18 mouse cellular contexts compared by ENCODE assay signal in genomic region chr16:93671064-93671463, GRCm38 (mm10). TPM values are rescaled to one million over a fixed set of nuclear protein-coding genes. Genes with fewer than 3 reads are reported as not detected.
A peak's percentile ranks its signal among the peaks of the same experiment; 100 is the strongest.
DNase-seq lines count a peak whose midpoint lies in the region; ATAC-seq and TF ChIP-seq lines count a peak whose summit lies in the region.
"Had no signal": no experiment of that assay in that cellular context is flagged by ENCODE, and none has a peak within 500 bp of the region (broad histone marks: within the 10 kb centered on the region; RNA-seq: fewer than 3 reads in every experiment).

No protein-coding gene starts in this region.

- H3K9ac ChIP-seq in hindbrain, postnatal 0 days (replicated peaks; ENCODE audit: low read length), result no peak overlapping the region
- H3K9ac ChIP-seq in lung, postnatal 0 days (replicated peaks; ENCODE audit: low read depth), result no peak overlapping the region
- H3K9ac ChIP-seq: embryonic facial prominence, embryonic 12.5 days; forebrain, embryonic 13.5 days; liver, embryonic 15.5 days had no signal

- H3K27ac ChIP-seq in hindbrain, postnatal 0 days, result no peak overlapping the region
- no peak overlapping the region for H3K27ac ChIP-seq in hindbrain, embryonic 10.5 days
- H3K27ac ChIP-seq in lung, postnatal 0 days (ENCODE audit: low read length), result no peak overlapping the region
- H3K27ac ChIP-seq in bone marrow, adult 2 months (ENCODE audit: control insufficient read depth, insufficient read depth, low read depth, low read length, poor library complexity), result no peak overlapping the region
- H3K27ac ChIP-seq in small intestine, adult 2 months (ENCODE audit: insufficient read depth, low read depth, low read length), result no peak overlapping the region
- H3K27ac ChIP-seq: embryonic facial prominence, embryonic 12.5 days; forebrain, embryonic 13.5 days; liver, embryonic 15.5 days had no signal

- DNase-seq in hindbrain, postnatal 0 days (ENCODE audit: low spot score), result peak; percentile 14
- DNase-seq in hindbrain, embryonic 10.5 days (ENCODE audit: low spot score), result no peak
- DNase-seq in lung, postnatal 0 days (ENCODE audit: low spot score), result no peak
- DNase-seq in lung, adult 18-20 months, result no peak
- DNase-seq in layer of hippocampus, adult 9-10 months (ENCODE audit: low spot score), result no peak
- DNase-seq: adrenal gland, adult 2 months; cerebellum, adult 11-12 months; thymus, adult 18-20 months had no signal

- peak; percentile 50 for TF ChIP-seq CTCF in hindbrain, postnatal 0 days (IDR thresholded peaks at IDR 0.05; ENCODE audit: low read depth)
- peak; percentile 52 for TF ChIP-seq CTCF in lung, postnatal 0 days (IDR thresholded peaks at IDR 0.05)
- peak; percentile 47 for TF ChIP-seq CTCF in bone marrow, adult 2 months (IDR thresholded peaks at IDR 0.05; ENCODE audit: control insufficient read depth, insufficient read depth, low read length)
- peak; percentile 38; the same call in 1 of the 2 replicates for TF ChIP-seq CTCF in small intestine, adult 2 months (IDR thresholded peaks at IDR 0.05; ENCODE audit: extremely low read depth, insufficient read length, insufficient replicate concordance, low read depth, low read length)

- no peak for TF ChIP-seq EP300 in lung, postnatal 0 days (IDR thresholded peaks at IDR 0.05)

- H3K27me3 ChIP-seq in hindbrain, postnatal 0 days (ENCODE audit: insufficient read depth, low read length), result no peaks in the 10 kb centered on the region
- H3K27me3 ChIP-seq in hindbrain, embryonic 10.5 days (ENCODE audit: insufficient read depth, poor library complexity, severe bottlenecking), result no peaks in the 10 kb centered on the region
- H3K27me3 ChIP-seq in lung, postnatal 0 days (replicated peaks; ENCODE audit: insufficient read depth, low read length), result no peaks in the 10 kb centered on the region
- H3K27me3 ChIP-seq in small intestine, adult 2 months (ENCODE audit: control insufficient read depth, insufficient read depth, low read length), result no peaks in the 10 kb centered on the region
- H3K27me3 ChIP-seq: embryonic facial prominence, embryonic 12.5 days; forebrain, embryonic 13.5 days had no signal

- no peak overlapping the region for H3K4me3 ChIP-seq in hindbrain, postnatal 0 days (ENCODE audit: low read length)
- H3K4me3 ChIP-seq in hindbrain, embryonic 10.5 days, result no peak overlapping the region
- no peak overlapping the region for H3K4me3 ChIP-seq in lung, postnatal 0 days (ENCODE audit: low read depth, low read length)
- H3K4me3 ChIP-seq in bone marrow, adult 2 months (replicated peaks; ENCODE audit: control insufficient read depth, low read depth, low read length), result no peak overlapping the region
- H3K4me3 ChIP-seq in small intestine, adult 2 months (ENCODE audit: low read depth, low read length), result no peak overlapping the region
- H3K4me3 ChIP-seq: embryonic facial prominence, embryonic 12.5 days; forebrain, embryonic 13.5 days; liver, embryonic 15.5 days had no signal

- H3K4me2 ChIP-seq in hindbrain, postnatal 0 days (ENCODE audit: low read depth, low read length), result no peak overlapping the region
- H3K4me2 ChIP-seq in lung, postnatal 0 days (replicated peaks; ENCODE audit: low read depth, low read length), result no peak overlapping the region
- H3K4me2 ChIP-seq: embryonic facial prominence, embryonic 12.5 days; forebrain, embryonic 13.5 days; liver, embryonic 15.5 days; midbrain, embryonic 11.5 days had no signal

- no peak for TF ChIP-seq POLR2A in bone marrow, adult 2 months (IDR thresholded peaks at IDR 0.05; ENCODE audit: borderline replicate concordance, control insufficient read depth, low read depth, low read length)
- TF ChIP-seq POLR2A in small intestine, adult 2 months (IDR thresholded peaks at IDR 0.05; ENCODE audit: low read depth, low read length), result no peak

- no peaks in the 10 kb centered on the region for H3K36me3 ChIP-seq in hindbrain, postnatal 0 days (ENCODE audit: insufficient read depth, low read length)
- no peaks in the 10 kb centered on the region for H3K36me3 ChIP-seq in hindbrain, embryonic 10.5 days
- no peaks in the 10 kb centered on the region for H3K36me3 ChIP-seq in lung, postnatal 0 days (ENCODE audit: insufficient read depth, low read length)
- no peaks in the 10 kb centered on the region for H3K36me3 ChIP-seq in small intestine, adult 2 months (ENCODE audit: control insufficient read depth, insufficient read depth, low read length)
- H3K36me3 ChIP-seq: embryonic facial prominence, embryonic 12.5 days; liver, embryonic 15.5 days had no signal

- H3K9me3 ChIP-seq in hindbrain, postnatal 0 days (ENCODE audit: low read length), result peaks cover 6% of the 10 kb centered on the region; the same call in 1 of the 2 replicates
- H3K9me3 ChIP-seq in hindbrain, embryonic 10.5 days, result peaks cover 18% of the 10 kb centered on the region
- H3K9me3 ChIP-seq in lung, postnatal 0 days (ENCODE audit: low read length), result no peaks in the 10 kb centered on the region

- no peaks in the 10 kb centered on the region for H3K4me1 ChIP-seq in hindbrain, postnatal 0 days (ENCODE audit: insufficient read depth, low read length)
- no peaks in the 10 kb centered on the region for H3K4me1 ChIP-seq in hindbrain, embryonic 10.5 days (replicated peaks)
- H3K4me1 ChIP-seq in lung, postnatal 0 days (ENCODE audit: insufficient read depth, low read depth, low read length), result no peaks in the 10 kb centered on the region
- no peaks in the 10 kb centered on the region for H3K4me1 ChIP-seq in bone marrow, adult 2 months (ENCODE audit: control insufficient read depth, insufficient read depth, low read length)
- H3K4me1 ChIP-seq in small intestine, adult 2 months (ENCODE audit: control insufficient read depth, insufficient read depth, insufficient read length, low read length), result no peaks in the 10 kb centered on the region
- H3K4me1 ChIP-seq: embryonic facial prominence, embryonic 12.5 days; forebrain, embryonic 13.5 days; liver, embryonic 15.5 days had no signal

- WGBS in hindbrain, postnatal 0 days, result 93% methylated on average over 5 of the region's 5 CpGs
- WGBS in hindbrain, embryonic 10.5 days, result 93% methylated on average over 5 of the region's 5 CpGs
- WGBS in lung, postnatal 0 days, result 88% methylated on average over 5 of the region's 5 CpGs
- 72% methylated on average over 5 of the region's 5 CpGs for WGBS in bone marrow, adult 2 months
- 88% methylated on average over 5 of the region's 5 CpGs for WGBS in small intestine, adult 2 months

- ATAC-seq in hindbrain, postnatal 0 days, result no peak
- no peak for ATAC-seq in lung, postnatal 0 days
- ATAC-seq: forebrain, embryonic 13.5 days had no signal

RNA-seq across cellular contexts. Expression of gene Cbr3, which starts 12.0 kb away (rescaled TPM):
- total RNA-seq in hindbrain, postnatal 0 days (2014; rRNA removed), result 0.58 and 5.1 TPM in 2 replicates
- 4.8 and 5.4 TPM in 2 replicates for polyA plus RNA-seq in hindbrain, postnatal 0 days (2015; fragmentation: Nextera tagmentation; extraction: Ambion mirVana)
- polyA plus RNA-seq in hindbrain, embryonic 10.5 days (2016; fragmentation: Nextera tagmentation; extraction: Ambion mirVana), result 1.3 and 1.5 TPM in 2 replicates
- polyA plus RNA-seq in lung, postnatal 0 days (2015; fragmentation: Nextera tagmentation; extraction: Ambion mirVana), result 14.4 TPM in 2 replicates
- polyA plus RNA-seq in bone marrow, adult 2 months (2011; ENCODE audit: insufficient read depth, insufficient read length, low replicate concordance, missing spikeins), result 1.7 and 2.6 TPM in 2 replicates
- 4.0 and 39.0 TPM in 2 replicates for polyA plus RNA-seq in small intestine, adult 2 months (2012; rRNA removed)
- total RNA-seq: hematopoietic stem cell, adult 5-6 weeks had no signal
- polyA plus RNA-seq: forebrain, embryonic 13.5 days had no signal

RNA-seq across cellular contexts. Expression of gene Dop1b, which starts 40.6 kb away (rescaled TPM):
- 60.9 and 74.8 TPM in 2 replicates for total RNA-seq in hindbrain, postnatal 0 days (2014; rRNA removed)
- polyA plus RNA-seq in hindbrain, postnatal 0 days (2015; fragmentation: Nextera tagmentation; extraction: Ambion mirVana), result 25.4 and 26.8 TPM in 2 replicates
- polyA plus RNA-seq in hindbrain, embryonic 10.5 days (2016; fragmentation: Nextera tagmentation; extraction: Ambion mirVana), result 12.0 and 20.2 TPM in 2 replicates
- polyA plus RNA-seq in lung, postnatal 0 days (2015; fragmentation: Nextera tagmentation; extraction: Ambion mirVana), result 14.8 and 19.8 TPM in 2 replicates
- 36.9 and 49.2 TPM in 2 replicates for polyA plus RNA-seq in bone marrow, adult 2 months (2011; ENCODE audit: insufficient read depth, insufficient read length, low replicate concordance, missing spikeins)
- 42.9 and 94.1 TPM in 2 replicates for polyA plus RNA-seq in small intestine, adult 2 months (2012; rRNA removed)

RNA-seq across cellular contexts. Expression of gene Gm5678, which starts 43.2 kb away (rescaled TPM):
- total RNA-seq in hindbrain, postnatal 0 days (2014; rRNA removed), result not detected in 2 replicates
- polyA plus RNA-seq in hindbrain, postnatal 0 days (2015; fragmentation: Nextera tagmentation; extraction: Ambion mirVana), result not detected in 2 replicates
- polyA plus RNA-seq in hindbrain, embryonic 10.5 days (2016; fragmentation: Nextera tagmentation; extraction: Ambion mirVana), result not detected in 2 replicates
- polyA plus RNA-seq in lung, postnatal 0 days (2015; fragmentation: Nextera tagmentation; extraction: Ambion mirVana), result not detected in 2 replicates
- not detected in 2 replicates for polyA plus RNA-seq in bone marrow, adult 2 months (2011; ENCODE audit: insufficient read depth, insufficient read length, low replicate concordance, missing spikeins)
- polyA plus RNA-seq in small intestine, adult 2 months (2012; rRNA removed), result not detected in 2 replicates
- total RNA-seq: hematopoietic stem cell, adult 5-6 weeks had no signal
- polyA plus RNA-seq: adrenal gland, adult 2 months; embryonic facial prominence, embryonic 12.5 days; forebrain, embryonic 13.5 days; kidney, embryonic 14.5 days; liver, embryonic 15.5 days; midbrain, embryonic 11.5 days; neural tube, embryonic 11.5 days; spleen, adult 2 months had no signal
